Mouse (Mus musculus): ENCODE data around the gene Whrn. TPM values are rescaled to one million over a fixed set of nuclear protein-coding genes. Genes with fewer than 3 reads are reported as not detected.

Gene Whrn
- polyA plus RNA-seq, 1 experiment: 6.4 TPM

DNA sequence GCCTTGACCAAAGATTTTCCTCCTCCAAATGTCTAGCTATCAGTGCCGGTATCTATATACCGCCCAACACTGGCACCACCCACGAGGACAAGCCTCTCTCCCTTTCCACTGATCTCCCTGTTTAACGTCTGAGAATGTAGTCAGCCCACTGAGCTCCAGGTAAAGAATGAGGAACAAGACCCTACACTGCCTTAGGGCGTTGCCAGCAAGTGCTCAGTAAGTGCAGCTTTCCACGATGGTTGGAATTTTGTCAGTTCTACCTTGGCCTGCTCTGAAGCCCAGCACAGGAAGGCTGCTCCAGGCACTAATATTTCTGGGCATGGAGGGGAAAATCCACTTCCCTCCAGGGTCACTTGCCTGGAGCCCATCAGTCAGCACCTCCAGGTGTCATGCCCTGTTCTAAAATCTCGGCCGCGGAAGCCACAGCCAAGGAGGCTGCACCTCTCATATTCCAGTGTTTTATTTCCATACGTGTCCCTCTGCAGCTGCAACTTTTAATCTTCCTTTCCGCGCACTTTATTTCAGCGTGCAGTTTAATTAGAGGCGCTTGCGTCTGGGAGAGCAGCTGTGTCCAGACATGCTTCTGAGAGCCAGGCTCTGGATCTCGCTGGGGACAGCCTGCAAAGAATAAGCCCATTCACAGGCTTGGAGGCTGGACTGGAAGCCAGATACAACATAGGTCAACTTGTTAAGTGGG lies 58.5 kb downstream of the Whrn start:
- DNase-seq: no peak
- H3K4me1 ChIP-seq (ENCODE audit: control insufficient read depth, insufficient read depth, low read length): no peaks in the 10 kb centered on the region
- 69% methylated on average over 16 of the region's 16 CpGs for WGBS
- TF ChIP-seq CTCF (IDR thresholded peaks at IDR 0.05; ENCODE audit: insufficient read depth, low read length): no peak
- no peak overlapping the region for H3K4me3 ChIP-seq (replicated peaks; ENCODE audit: extremely low read depth, low read depth, low read length)

DNA sequence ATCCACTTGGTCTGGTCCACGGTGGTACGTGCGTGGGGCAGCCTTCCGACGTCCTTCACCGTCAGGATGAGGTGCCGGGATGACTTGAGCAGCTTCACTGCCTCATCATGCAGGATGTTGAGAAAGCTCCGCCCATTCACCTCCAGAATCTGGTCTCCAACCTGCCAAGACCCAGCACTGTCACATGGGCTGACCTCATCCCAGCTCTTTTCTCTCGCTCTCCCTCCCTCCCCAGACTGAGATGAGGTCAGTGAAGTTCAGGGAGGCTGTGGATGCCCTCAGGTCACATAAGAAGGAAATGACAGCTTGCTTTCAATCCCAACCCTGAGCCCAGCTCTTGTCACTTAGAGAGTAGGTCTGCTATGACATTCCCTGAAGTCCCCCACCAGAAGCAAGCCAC lies 60.4 kb downstream of the Whrn start:
- H3K4me1 ChIP-seq (ENCODE audit: control insufficient read depth, insufficient read depth, low read length): no peaks in the 10 kb centered on the region
- WGBS: 75% methylated on average over 9 of the region's 9 CpGs
- no peak for DNase-seq
- TF ChIP-seq CTCF (IDR thresholded peaks at IDR 0.05; ENCODE audit: insufficient read depth, low read length): no peak
- no peak for TF ChIP-seq POLR2A (IDR thresholded peaks at IDR 0.05; ENCODE audit: borderline replicate concordance, extremely low read depth, low read depth, low read length)
- no peak overlapping the region for H3K4me3 ChIP-seq (replicated peaks; ENCODE audit: extremely low read depth, low read depth, low read length)

DNA sequence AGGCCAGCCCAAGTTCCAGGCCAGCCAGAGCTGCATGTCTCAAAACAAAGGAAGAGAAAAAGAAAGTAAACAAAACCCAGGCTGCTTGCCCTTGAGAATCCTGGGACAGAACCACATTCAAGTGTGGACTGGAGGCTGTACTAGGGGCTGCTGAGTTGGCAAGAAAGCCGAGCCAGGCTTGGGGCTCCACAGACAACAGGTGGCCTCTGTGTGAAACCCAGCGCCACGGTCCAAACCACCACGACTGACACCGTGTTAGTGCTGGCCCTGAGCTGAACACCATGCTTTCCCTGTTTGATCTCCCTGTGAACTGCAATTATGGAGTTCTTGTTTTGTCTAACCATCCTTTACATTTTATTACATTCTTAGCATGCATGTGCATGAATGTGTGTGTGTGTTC lies 64.7 kb downstream of the Whrn start:
- WGBS: 62% methylated on average over 5 of the region's 5 CpGs
- TF ChIP-seq CTCF (IDR thresholded peaks at IDR 0.05; ENCODE audit: insufficient read depth, low read length) (no peak), POLR2A (IDR thresholded peaks at IDR 0.05; ENCODE audit: borderline replicate concordance, extremely low read depth, low read depth, low read length) (no peak)
- DNase-seq: no peak
- no peaks in the 10 kb centered on the region for H3K4me1 ChIP-seq (ENCODE audit: control insufficient read depth, insufficient read depth, low read length)
- no peak overlapping the region for H3K4me3 ChIP-seq (replicated peaks; ENCODE audit: extremely low read depth, low read depth, low read length)

DNA sequence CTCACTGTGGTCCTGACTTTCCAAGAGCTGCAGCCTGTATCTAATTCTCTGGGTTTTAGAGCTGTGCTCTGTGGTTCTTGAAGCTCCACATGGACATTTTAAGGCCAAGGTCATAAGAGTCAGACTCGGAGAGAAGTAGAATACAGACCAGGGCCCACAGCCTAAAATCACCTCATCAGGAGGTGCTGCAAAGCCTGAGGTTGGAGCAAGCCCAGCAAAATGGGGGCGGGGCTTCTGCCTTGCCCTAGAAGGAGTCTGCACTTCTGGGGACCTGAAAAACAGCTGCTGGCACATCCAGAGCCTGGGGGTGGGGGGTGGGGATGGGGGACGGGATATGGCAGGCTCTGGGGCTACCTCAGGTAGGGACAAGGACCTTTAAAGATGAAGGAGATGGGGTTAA lies 65.4 kb downstream of the Whrn start:
- Histone ChIP-seq H3K4me1 (ENCODE audit: control insufficient read depth, insufficient read depth, low read length) (no peaks in the 10 kb centered on the region), H3K4me3 (replicated peaks; ENCODE audit: extremely low read depth, low read depth, low read length) (no peak overlapping the region)
- TF ChIP-seq POLR2A (IDR thresholded peaks at IDR 0.05; ENCODE audit: borderline replicate concordance, extremely low read depth, low read depth, low read length) (no peak), CTCF (IDR thresholded peaks at IDR 0.05; ENCODE audit: insufficient read depth, low read length) (no peak)
- no peak for DNase-seq
- 51% methylated on average over 3 of the region's 3 CpGs for WGBS

DNA sequence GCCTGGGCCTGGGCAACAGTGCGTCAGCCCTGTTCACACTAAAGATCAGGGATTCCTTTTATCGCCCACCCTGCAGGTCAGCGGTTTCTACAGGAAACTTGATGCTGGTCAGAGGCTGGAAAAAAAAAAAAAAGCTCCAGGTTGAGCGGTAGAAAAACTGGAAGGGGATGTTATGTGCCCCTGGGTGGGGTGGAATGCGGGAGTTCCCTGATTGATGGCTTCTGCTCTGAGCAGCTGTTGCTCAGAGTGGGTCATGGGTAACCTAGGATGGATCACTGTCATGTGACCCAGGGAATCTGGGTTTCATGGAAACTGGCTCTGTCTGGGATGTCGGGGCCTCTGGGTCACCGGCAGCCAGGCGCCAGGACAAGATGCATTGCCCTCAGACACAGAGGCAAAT lies 69.5 kb downstream of the Whrn start:
- WGBS: 73% methylated on average over 8 of the region's 8 CpGs
- Histone ChIP-seq H3K4me3 (replicated peaks; ENCODE audit: extremely low read depth, low read depth, low read length) (no peak overlapping the region), H3K4me1 (ENCODE audit: control insufficient read depth, insufficient read depth, low read length) (no peaks in the 10 kb centered on the region)
- TF ChIP-seq POLR2A (IDR thresholded peaks at IDR 0.05; ENCODE audit: borderline replicate concordance, extremely low read depth, low read depth, low read length): no peak
- TF ChIP-seq CTCF (IDR thresholded peaks at IDR 0.05; ENCODE audit: insufficient read depth, low read length): no peak
- no peak for DNase-seq

DNA sequence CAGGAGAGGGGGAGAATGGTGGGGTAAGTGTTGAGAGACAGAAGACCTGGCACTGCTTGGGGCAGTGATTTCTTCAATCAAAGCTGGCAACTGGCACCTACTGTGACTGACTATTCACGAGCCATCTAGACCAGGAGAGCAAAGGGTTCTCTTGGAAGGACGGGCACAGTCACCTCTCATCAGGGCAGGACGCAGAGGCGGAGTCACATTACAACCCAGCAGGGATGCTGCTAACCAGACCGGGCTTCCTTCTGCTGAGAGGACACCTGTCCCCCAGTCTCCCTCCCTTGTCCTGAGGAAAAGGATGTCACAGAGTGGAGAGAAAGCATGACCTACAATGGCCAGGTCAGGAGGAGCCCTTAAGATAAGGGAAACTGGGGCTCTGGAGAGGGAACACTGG lies 72.0 kb downstream of the Whrn start:
- DNase-seq: no peak
- H3K4me1 ChIP-seq (ENCODE audit: control insufficient read depth, insufficient read depth, low read length): no peaks in the 10 kb centered on the region
- no peak for TF ChIP-seq CTCF (IDR thresholded peaks at IDR 0.05; ENCODE audit: insufficient read depth, low read length)
- no peak for TF ChIP-seq POLR2A (IDR thresholded peaks at IDR 0.05; ENCODE audit: borderline replicate concordance, extremely low read depth, low read depth, low read length)
- H3K4me3 ChIP-seq (replicated peaks; ENCODE audit: extremely low read depth, low read depth, low read length): no peak overlapping the region
- 55% methylated on average over 5 of the region's 5 CpGs for WGBS

DNA sequence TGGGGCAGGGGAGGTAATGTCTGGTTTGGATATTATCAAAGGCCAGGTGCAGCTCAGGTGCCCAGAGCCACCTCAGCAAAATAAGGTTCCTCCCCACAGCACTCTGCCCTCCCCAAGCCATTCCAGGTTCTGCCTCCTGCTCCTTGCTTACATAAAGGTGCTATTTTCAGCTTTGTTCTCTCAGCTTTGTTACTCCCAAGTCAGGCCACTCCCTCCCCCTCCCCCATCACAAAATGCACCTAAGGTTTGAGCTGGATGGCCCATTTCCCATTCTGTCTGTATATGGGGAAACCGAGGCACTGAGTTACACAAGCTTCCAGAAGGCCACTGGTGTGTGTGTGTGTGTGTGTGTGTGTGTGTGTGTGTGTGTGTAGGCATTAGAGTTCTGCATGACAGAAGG lies 72.6 kb downstream of the Whrn start:
- no peak for TF ChIP-seq CTCF (IDR thresholded peaks at IDR 0.05; ENCODE audit: insufficient read depth, low read length)
- no peak for TF ChIP-seq POLR2A (IDR thresholded peaks at IDR 0.05; ENCODE audit: borderline replicate concordance, extremely low read depth, low read depth, low read length)
- Histone ChIP-seq H3K4me1 (ENCODE audit: control insufficient read depth, insufficient read depth, low read length) (no peaks in the 10 kb centered on the region), H3K4me3 (replicated peaks; ENCODE audit: extremely low read depth, low read depth, low read length) (no peak overlapping the region)
- whole genome bisulfite sequencing: 65% methylated on average over 1 of the region's 1 CpGs
- DNase-seq: no peak

DNA sequence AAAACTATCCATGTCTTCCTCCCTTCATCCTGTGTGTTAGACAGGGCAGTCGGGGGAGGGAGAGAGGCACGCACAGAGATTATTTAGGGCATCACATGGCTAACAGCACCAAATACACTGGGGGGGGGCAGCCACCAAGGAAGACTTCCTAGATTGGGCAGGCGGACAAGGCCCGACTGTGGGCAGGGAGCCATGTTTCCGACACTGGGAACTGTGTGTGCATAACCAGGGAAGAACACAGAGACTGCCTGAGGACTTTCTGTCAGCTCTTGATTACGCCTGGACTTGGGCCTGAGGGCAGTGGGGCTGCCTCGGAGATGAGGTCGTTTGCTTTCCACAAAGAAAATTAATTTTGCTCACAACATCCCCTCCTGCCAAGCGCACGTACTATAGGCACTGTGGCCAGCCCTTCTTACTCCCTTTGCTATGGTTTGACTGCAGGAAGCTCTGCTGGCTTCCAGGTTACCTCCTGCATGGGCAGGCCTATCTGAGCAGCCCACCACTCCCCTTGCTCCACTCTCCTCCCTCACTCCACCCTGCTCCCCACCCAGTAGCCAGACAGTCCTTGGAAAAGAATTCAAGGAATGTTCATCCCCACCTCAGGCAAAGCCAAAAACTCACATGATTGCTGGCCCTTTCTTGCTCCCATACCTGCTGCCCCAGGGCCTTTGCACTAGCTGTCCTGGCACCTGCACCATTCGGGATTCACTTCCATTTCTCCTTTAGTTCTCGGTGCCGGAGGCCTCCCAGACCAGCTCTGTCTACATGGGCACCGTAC lies 75.5 kb downstream of the Whrn start:
- Histone ChIP-seq H3K4me3 (replicated peaks; ENCODE audit: extremely low read depth, low read depth, low read length) (no peak overlapping the region), H3K4me1 (ENCODE audit: control insufficient read depth, insufficient read depth, low read length) (no peaks in the 10 kb centered on the region)
- DNase-seq: no peak
- WGBS: 66% methylated on average over 14 of the region's 14 CpGs
- TF ChIP-seq POLR2A (IDR thresholded peaks at IDR 0.05; ENCODE audit: borderline replicate concordance, extremely low read depth, low read depth, low read length) (no peak), CTCF (IDR thresholded peaks at IDR 0.05; ENCODE audit: insufficient read depth, low read length) (no peak)

DNA sequence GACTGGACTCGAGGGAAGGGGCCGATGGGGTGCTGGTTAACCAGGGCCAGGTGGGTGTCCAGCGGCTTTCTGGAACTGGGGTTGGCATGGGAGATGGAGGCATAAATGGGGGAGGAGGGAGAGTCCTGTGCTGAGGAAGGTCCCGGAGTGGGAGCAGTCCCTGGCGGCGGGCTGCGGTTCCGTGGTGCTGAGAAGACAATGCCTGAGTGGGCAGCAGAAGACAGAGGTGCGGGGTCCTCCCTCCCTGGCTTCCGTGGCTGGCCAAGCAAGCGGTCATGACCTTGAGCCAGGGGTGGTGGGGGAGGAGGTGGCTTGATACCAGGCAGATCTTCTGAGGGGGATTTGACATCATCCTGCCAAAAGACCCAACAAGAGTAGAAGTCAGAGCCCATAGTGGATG lies 77.5 kb downstream of the Whrn start:
- WGBS: 76% methylated on average over 11 of the region's 11 CpGs
- no peaks in the 10 kb centered on the region for H3K4me1 ChIP-seq (ENCODE audit: control insufficient read depth, insufficient read depth, low read length)
- no peak for DNase-seq
- no peak overlapping the region for H3K4me3 ChIP-seq (replicated peaks; ENCODE audit: extremely low read depth, low read depth, low read length)
- no peak for TF ChIP-seq POLR2A (IDR thresholded peaks at IDR 0.05; ENCODE audit: borderline replicate concordance, extremely low read depth, low read depth, low read length)
- no peak for TF ChIP-seq CTCF (IDR thresholded peaks at IDR 0.05; ENCODE audit: insufficient read depth, low read length)
